Mouse (Mus musculus) hindbrain, embryonic 16.5 days (tissue): ENCODE results near the gene Ugt1a6a. TPM values are rescaled to one million over a fixed set of nuclear protein-coding genes. Genes with fewer than 3 reads are reported as not detected.
"Not testable (repeated sequence)": the region's sequence is repeated elsewhere in the genome, so short reads cannot be mapped to it uniquely, and the experiment has no call there.

Experiments
- ATAC-seq: fragments of 200-750 bp; cut with Nextera tagmentation; 2 replicates; pipeline ENCODE4 v1.8.0; 2017; ENCODE audit warnings: moderate TSS enrichment, moderate library complexity
- H3K27ac ChIP-seq: fragments of 300-500 bp; sonication (generic); 2 replicates; pipeline ENCODE4 v1.5.1; 2014; ENCODE audit warnings: low read depth, mild to moderate bottlenecking, control low read depth, low read length, moderate library complexity
- H3K27me3 ChIP-seq: fragments of 300-500 bp; sonication (generic); replicated peaks from 2 replicates; pipeline ENCODE4 v1.6.1; 2014; ENCODE audit warnings: low read length; ENCODE audit not compliant: control insufficient read depth, insufficient read depth
- H3K36me3 ChIP-seq: fragments of 300-500 bp; sonication (generic); 2 replicates; pipeline ENCODE4 v1.6.1; 2014; ENCODE audit warnings: mild to moderate bottlenecking, low read length, moderate library complexity, mixed read lengths; ENCODE audit not compliant: control insufficient read depth, insufficient read depth
- H3K4me1 ChIP-seq: fragments of 300-500 bp; sonication (generic); 2 replicates; pipeline ENCODE4 v1.6.1; 2014; ENCODE audit warnings: low read depth, low read length; ENCODE audit not compliant: control insufficient read depth, insufficient read depth
- H3K4me2 ChIP-seq: fragments of 300-500 bp; sonication (generic); 2 replicates; pipeline ENCODE4 v1.6.1; 2014; ENCODE audit warnings: mild to moderate bottlenecking, low read length, control low read depth, moderate library complexity
- H3K4me3 ChIP-seq: fragments of 300-500 bp; sonication (generic); 2 replicates; pipeline ENCODE4 v1.5.1; 2014; ENCODE audit warnings: mild to moderate bottlenecking, low read length, control low read depth, moderate library complexity
- H3K9ac ChIP-seq: fragments of 300-500 bp; sonication (generic); 2 replicates; pipeline ENCODE4 v1.6.1; 2014; ENCODE audit warnings: low read depth, mild to moderate bottlenecking, control low read depth, low read length, moderate library complexity
- H3K9me3 ChIP-seq: fragments of 300-500 bp; sonication (generic); 2 replicates; pipeline ENCODE4 v1.6.1; 2014; ENCODE audit warnings: mild to moderate bottlenecking, low read length, moderate library complexity; ENCODE audit not compliant: control insufficient read depth
- WGBS: fragments of 180-500 bp; shearing (Covaris S2); extraction: QIAGEN DNeasy Blood & Tissue Kit; methylation state at CpG from one replicate; pipeline ENCODE4 v1.1.7; 2014; 5-methylcytosine and 5-hydroxymethylcytosine counted together
- polyA plus RNA-seq: library from polyadenylated mRNA; unstranded; fragments of >200 nt; fragmentation: Nextera tagmentation; extraction: Ambion mirVana; gene quantifications from 2 replicates; pipeline ENCODE4 v1.2.1, GENCODE M21; 2015

Gene Ugt1a6a
- polyA plus RNA-seq, 1 experiment from 2014 or later = 5.6 TPM

GRCm38 (mm10) chr1:88129091-88129490 is 5.5 kb upstream of the Ugt1a6a start:
- H3K27ac ChIP-seq, H3K9me3 ChIP-seq, H3K4me2 ChIP-seq, H3K4me1 ChIP-seq, H3K27me3 ChIP-seq, H3K9ac ChIP-seq, H3K4me3 ChIP-seq, H3K36me3 ChIP-seq, ATAC-seq: not testable (repeated sequence)
- 89% methylated on average over 2 of the region's 2 CpGs for WGBS

- 86% methylated on average over 1 of the region's 1 CpGs for WGBS
- ATAC-seq, H3K27ac ChIP-seq, H3K27me3 ChIP-seq, H3K4me2 ChIP-seq, H3K9ac ChIP-seq, H3K9me3 ChIP-seq, H3K36me3 ChIP-seq, H3K4me1 ChIP-seq, H3K4me3 ChIP-seq: not testable (repeated sequence)
These were observed 4.4 kb upstream of the Ugt1a6a start for GRCm38 (mm10) chr1:88130223-88130622.

- no peak overlapping the region for H3K4me3 ChIP-seq
- H3K4me1 ChIP-seq = no peaks in the 10 kb centered on the region
- peak overlapping the region; percentile 1; the same call in 1 of the 2 replicates for H3K27ac ChIP-seq
- no peaks in the 10 kb centered on the region for H3K9me3 ChIP-seq
- no peak overlapping the region for H3K9ac ChIP-seq
- 61% methylated on average over 3 of the region's 3 CpGs for WGBS
- no peaks in the 10 kb centered on the region for H3K27me3 ChIP-seq
- ATAC-seq = peak; percentile 60
- no peak overlapping the region for H3K4me2 ChIP-seq
- no peaks in the 10 kb centered on the region for H3K36me3 ChIP-seq
These were observed 627 bp upstream of the Ugt1a6a start for GRCm38 (mm10) chr1:88133908-88134456.

- H3K36me3 ChIP-seq, H3K4me3 ChIP-seq, H3K9ac ChIP-seq, H3K4me1 ChIP-seq, H3K27ac ChIP-seq, H3K9me3 ChIP-seq, H3K4me2 ChIP-seq, H3K27me3 ChIP-seq: not testable (repeated sequence)
- peak; percentile 75 for ATAC-seq
- WGBS = 88% methylated on average over 5 of the region's 6 CpGs
These were observed 758 bp downstream of the Ugt1a6a start for GRCm38 (mm10) chr1:88135229-88135904.

GRCm38 (mm10) chr1:88136646-88137045 is 2.0 kb downstream of the Ugt1a6a start:
- ATAC-seq = no peak
- Histone ChIP-seq H3K27me3 (no peaks in the 10 kb centered on the region), H3K4me2 (no peak overlapping the region), H3K27ac (no peak overlapping the region), H3K4me1 (no peaks in the 10 kb centered on the region), H3K9me3 (no peaks in the 10 kb centered on the region), H3K36me3 (no peaks in the 10 kb centered on the region), H3K4me3 (no peak overlapping the region), H3K9ac (no peak overlapping the region)
- WGBS = 60% methylated on average over 2 of the region's 2 CpGs

- Histone ChIP-seq H3K9me3 (no peaks in the 10 kb centered on the region), H3K27ac (no peak overlapping the region), H3K27me3 (no peaks in the 10 kb centered on the region), H3K4me3 (no peak overlapping the region), H3K4me1 (no peaks in the 10 kb centered on the region), H3K9ac (no peak overlapping the region), H3K36me3 (no peaks in the 10 kb centered on the region), H3K4me2 (no peak overlapping the region)
- WGBS = 91% methylated on average over 3 of the region's 3 CpGs
- no peak for ATAC-seq
These were observed 2.7 kb downstream of the Ugt1a6a start for GRCm38 (mm10) chr1:88137264-88137663.

GRCm38 (mm10) chr1:88138145-88138544 is 3.5 kb downstream of the Ugt1a6a start:
- 91% methylated on average over 1 of the region's 1 CpGs for WGBS
- H3K36me3 ChIP-seq = no peaks in the 10 kb centered on the region
- H3K9ac ChIP-seq = no peak overlapping the region
- H3K27ac ChIP-seq = no peak overlapping the region
- no peaks in the 10 kb centered on the region for H3K27me3 ChIP-seq
- H3K4me1 ChIP-seq = no peaks in the 10 kb centered on the region
- no peak overlapping the region for H3K4me3 ChIP-seq
- no peak for ATAC-seq
- no peaks in the 10 kb centered on the region for H3K9me3 ChIP-seq
- no peak overlapping the region for H3K4me2 ChIP-seq

GRCm38 (mm10) chr1:88140492-88140891 is 5.9 kb downstream of the Ugt1a6a start:
- not testable (repeated sequence) for H3K4me2 ChIP-seq, H3K4me3 ChIP-seq, H3K27ac ChIP-seq, H3K9ac ChIP-seq, H3K4me1 ChIP-seq, H3K27me3 ChIP-seq, H3K36me3 ChIP-seq, ATAC-seq, H3K9me3 ChIP-seq
- 65% methylated on average over 1 of the region's 1 CpGs for whole genome bisulfite sequencing

- H3K9ac ChIP-seq, H3K4me1 ChIP-seq, H3K4me2 ChIP-seq, H3K9me3 ChIP-seq, H3K27ac ChIP-seq, H3K36me3 ChIP-seq, H3K4me3 ChIP-seq, H3K27me3 ChIP-seq: not testable (repeated sequence)
- ATAC-seq = 0 out of 2 replicates have a peak, but pooled peaks have one; percentile 50
- WGBS = 6% methylated on average over 3 of the region's 5 CpGs
These were observed 9.5 kb downstream of the Ugt1a6a start for GRCm38 (mm10) chr1:88143966-88144675.
